Mouse (Mus musculus): ENCODE results near the gene Aunip.

DNA sequence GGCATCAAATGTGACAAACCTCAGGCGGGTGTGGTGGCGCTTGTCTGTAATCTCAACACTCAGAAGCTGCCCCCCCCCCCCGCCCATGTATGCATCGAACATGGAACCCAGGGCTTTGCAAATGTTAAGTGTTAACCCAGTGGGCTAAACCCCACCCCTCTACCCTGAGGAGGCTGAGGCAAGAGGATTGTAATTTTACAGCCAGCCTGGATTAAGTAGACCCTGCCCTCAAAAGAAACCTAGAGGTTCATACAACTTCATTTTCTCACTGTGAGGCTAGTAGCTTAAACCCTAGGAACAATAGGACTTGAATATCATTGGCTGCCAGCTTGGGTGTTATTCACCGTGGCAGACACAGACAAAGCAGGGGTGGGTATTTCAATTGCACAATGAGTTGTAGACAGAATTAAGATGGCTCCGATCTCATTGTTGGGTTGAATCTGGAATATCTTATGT, 41.4 kb upstream of the Aunip start:
- TF ChIP-seq CTCF (IDR thresholded peaks at IDR 0.05; ENCODE audit: low read depth): no peak
- TF ChIP-seq EP300 (IDR thresholded peaks at IDR 0.05; ENCODE audit: low read depth): no peak
